Mouse (Mus musculus) heart, postnatal 4 days (tissue): ENCODE data around the gene Rep15. TPM values are rescaled to one million over a fixed set of nuclear protein-coding genes. Genes with fewer than 3 reads are reported as not detected.

Experiments
- total RNA-seq, 2 experiments: library from RNA; stranded (reverse); gene quantifications; 2 replicates each; pipeline ENCODE4 v1.2.3; 2021

Gene Rep15
- total RNA-seq, 2 experiments from 2014 or later: 1.3 to 1.4 TPM

Other genes with a start within 250 kb of the Rep15 start
- gene Arntl2, start 236.5 kb upstream of the Rep15 start, total RNA-seq: 1 to 10 TPM; 1.4 to 2.1 TPM
- gene Smco2, start 182.5 kb upstream of the Rep15 start, total RNA-seq: under 1 TPM; 0.47 to 0.62 TPM
- 100 to 1,000 TPM in 1 of 2 experiments, 10 to 100 TPM in 1; 95.3 to 106 TPM for gene Ppfibp1, start 144.1 kb upstream of the Rep15 start, total RNA-seq
- not detected for gene 1700034J05Rik, start 78.2 kb upstream of the Rep15 start, total RNA-seq
- gene Mrps35, start 10.2 kb downstream of the Rep15 start, total RNA-seq: 100 to 1,000 TPM; 145 to 147 TPM
- not detected for gene Mansc4, start 54.4 kb downstream of the Rep15 start, total RNA-seq
- 1 to 10 TPM; 6.7 to 7.8 TPM for gene Klhl42, start 58.8 kb downstream of the Rep15 start, total RNA-seq
- gene Pthlh, start 231.6 kb downstream of the Rep15 start, total RNA-seq: 1 to 10 TPM; 1.3 to 2.0 TPM